Mouse (Mus musculus) thymus, adult 2 months (tissue): ENCODE data around the gene Sec14l3.
"Not testable (repeated sequence)": the region's sequence is repeated elsewhere in the genome, so short reads cannot be mapped to it uniquely, and the experiment has no call there.

ENCODE experiments used
- CTCF ChIP-seq: fragments of 200-500 bp; IDR thresholded peaks from 2 replicates; pipeline ENCODE4 v1.5.1; 2012; ENCODE audit warnings: mild to moderate bottlenecking, control low read depth, low read length, moderate library complexity, borderline replicate concordance; ENCODE audit not compliant: control insufficient read depth, poor library complexity, insufficient read depth; ENCODE audit errors: extremely low read depth
- POLR2A ChIP-seq: fragments of 200-500 bp; IDR thresholded peaks from 2 replicates; pipeline ENCODE4 v1.6.1; 2012; ENCODE audit warnings: mild to moderate bottlenecking, low read length, control low read depth, moderate library complexity; ENCODE audit not compliant: control insufficient read depth, poor library complexity, insufficient read depth; ENCODE audit errors: extremely low read depth

GRCm38 (mm10) chr11:4022111-4022510, 42.5 kb upstream of the Sec14l3 start:
- not testable (repeated sequence) for TF ChIP-seq POLR2A, CTCF
